Mouse (Mus musculus) heart, adult 11 months (tissue): Measurements from ENCODE around the gene Grid2.

Experiments
- DNase-seq: peaks from one replicate; pipeline ENCODE4 v3.0.0; 2022

Grid2 gene

GRCm38 (mm10) chr6:64733311-64733710 lies 1477.6 kb downstream of the Grid2 start:
- DNase-seq: no peak

GRCm38 (mm10) chr6:64734441-64735320 lies 1479.0 kb downstream of the Grid2 start:
- DNase-seq: peak; percentile 61

- DNase-seq: no peak
Measured at GRCm38 (mm10) chr6:64736317-64736716, 1480.6 kb downstream of the Grid2 start.

GRCm38 (mm10) chr6:64742915-64743489 lies 1487.3 kb downstream of the Grid2 start:
- no peak for DNase-seq
